Mouse (Mus musculus) layer of hippocampus, postnatal 14 days (tissue): ENCODE measurements around the gene Ccdc102a. TPM values are rescaled to one million over a fixed set of nuclear protein-coding genes. Genes with fewer than 3 reads are reported as not detected.

Experiments used
- DNase-seq, 2 experiments: peaks; one replicate each; pipeline ENCODE4 v3.0.0; 2021 to 2022; ENCODE audit warnings: low spot score in 2 of 2, mixed read lengths in 1 of 2
- total RNA-seq, 2 experiments: library from RNA; stranded (reverse); gene quantifications; 2 replicates each; pipeline ENCODE4 v1.2.3; 2021

The Ccdc102a gene
- total RNA-seq, 2 experiments from 2014 or later, result 2.7 to 3.8 TPM

- no peak for DNase-seq
Measured at GRCm38 (mm10) chr8:94922602-94923001, 4.7 kb upstream of the Ccdc102a start.

GRCm38 (mm10) chr8:94922176-94922575, 4.3 kb upstream of the Ccdc102a start:
- DNase-seq, result no peak

- DNase-seq, result no peak
Measured at GRCm38 (mm10) chr8:94919256-94919655, 1.4 kb upstream of the Ccdc102a start.

- peak; percentile 82 to 86 for DNase-seq
Measured at GRCm38 (mm10) chr8:94917352-94917751, 546 bp downstream of the Ccdc102a start.

GRCm38 (mm10) chr8:94916960-94917324, 956 bp downstream of the Ccdc102a start:
- no peak for DNase-seq

GRCm38 (mm10) chr8:94916311-94916959, 1.5 kb downstream of the Ccdc102a start:
- no peak for DNase-seq

GRCm38 (mm10) chr8:94914701-94915101, 3.2 kb downstream of the Ccdc102a start:
- peak in 1 of 2 experiments; percentile 8 for DNase-seq

GRCm38 (mm10) chr8:94914256-94914655, 3.6 kb downstream of the Ccdc102a start:
- DNase-seq, result no peak

- DNase-seq, result peak; percentile 28 to 45
Measured at GRCm38 (mm10) chr8:94913061-94913660, 4.7 kb downstream of the Ccdc102a start.

- DNase-seq, result peak; percentile 66 to 67
Measured at GRCm38 (mm10) chr8:94908847-94909246, 9.1 kb downstream of the Ccdc102a start.

- no peak for DNase-seq
Measured at GRCm38 (mm10) chr8:94907591-94908300, 10.2 kb downstream of the Ccdc102a start.

GRCm38 (mm10) chr8:94904450-94905175, 13.3 kb downstream of the Ccdc102a start:
- DNase-seq, result peak; percentile 43 to 47

- no peak for DNase-seq
Measured at GRCm38 (mm10) chr8:94903709-94904108, 14.2 kb downstream of the Ccdc102a start.

- no peak for DNase-seq
Measured at GRCm38 (mm10) chr8:94901031-94901430, 16.9 kb downstream of the Ccdc102a start.

- no peak for DNase-seq
Measured at GRCm38 (mm10) chr8:94900617-94901016, 17.3 kb downstream of the Ccdc102a start.

- DNase-seq, result no peak
Measured at GRCm38 (mm10) chr8:94899262-94899661, 18.6 kb downstream of the Ccdc102a start.

GRCm38 (mm10) chr8:94892917-94893316, 25.0 kb downstream of the Ccdc102a start:
- no peak for DNase-seq

- no peak for DNase-seq
Measured at GRCm38 (mm10) chr8:94888383-94889036, 29.4 kb downstream of the Ccdc102a start.

- DNase-seq, result no peak
Measured at GRCm38 (mm10) chr8:94880742-94881141, 37.2 kb downstream of the Ccdc102a start.

GRCm38 (mm10) chr8:94876820-94877219, 41.1 kb downstream of the Ccdc102a start:
- DNase-seq, result no peak

GRCm38 (mm10) chr8:94876197-94876730, 41.6 kb downstream of the Ccdc102a start, which contains the start of gene Dok4:
Gene Dok4 (minus strand): TSS chr8:94876330.
- DNase-seq, result peak in 1 of 2 experiments; percentile 45
